Mouse (Mus musculus) kidney, adult 2 months (tissue): ENCODE results near the gene Zfp65.
"Not testable (repeated sequence)": the region's sequence is repeated elsewhere in the genome, so short reads cannot be mapped to it uniquely, and the experiment has no call there.

Experiments used
- CTCF ChIP-seq: fragments of 200-500 bp; conservative IDR thresholded peaks from 2 replicates; pipeline ENCODE4 v1.5.1; 2011; ENCODE audit warnings: low read depth, mild to moderate bottlenecking, control low read depth, low read length, moderate library complexity, mixed read lengths; ENCODE audit not compliant: insufficient read depth, insufficient read length
- POLR2A ChIP-seq: fragments of 200-500 bp; IDR thresholded peaks from one replicate; pipeline ENCODE4 v1.6.1; 2011; ENCODE audit warnings: low read depth, low read length, control low read depth

- peak; percentile 46 for TF ChIP-seq CTCF
- not testable (repeated sequence) for TF ChIP-seq POLR2A
Observed at GRCm38 (mm10) chr13:67729441-67729840, 468 bp upstream of the Zfp65 start.
